Mouse (Mus musculus): ENCODE measurements around the gene Tceal7. TPM values are rescaled to one million over a fixed set of nuclear protein-coding genes. Genes with fewer than 3 reads are reported as not detected.
"Not testable (repeated sequence)": the region's sequence is repeated elsewhere in the genome, so short reads cannot be mapped to it uniquely, and the experiment has no call there.

The Tceal7 gene
- polyA plus RNA-seq, 1 experiment from 2014 or later = 0.82 TPM

GRCm38 (mm10) chrX:136268173-136268572 lies 53.6 kb downstream of the Tceal7 start:
- no peaks in the 10 kb centered on the region for H3K27me3 ChIP-seq (ENCODE audit: control insufficient read depth, insufficient read depth, low read length)
- H3K9me3 ChIP-seq (ENCODE audit: control insufficient read depth, low read length) = no peaks in the 10 kb centered on the region
- no peaks in the 10 kb centered on the region for H3K36me3 ChIP-seq (ENCODE audit: control insufficient read depth, insufficient read depth, low read length)
- H3K4me2 ChIP-seq (replicated peaks; ENCODE audit: low read depth, low read length) = no peak overlapping the region
- H3K27ac ChIP-seq (ENCODE audit: low read depth, low read length) = no peak overlapping the region
- WGBS = 80% methylated on average over 4 of the region's 4 CpGs
- no peak overlapping the region for H3K9ac ChIP-seq (ENCODE audit: low read depth, low read length)
- no peaks in the 10 kb centered on the region for H3K4me1 ChIP-seq (replicated peaks; ENCODE audit: control insufficient read depth, insufficient read depth, low read length)
- H3K4me3 ChIP-seq (ENCODE audit: low read depth, low read length) = no peak overlapping the region
- DNase-seq (ENCODE audit: low spot score) (no peak), ATAC-seq (ENCODE audit: low FRiP score) (no peak)

- not testable (repeated sequence) for H3K9me3 ChIP-seq (ENCODE audit: control insufficient read depth, low read length); DNase-seq (ENCODE audit: low spot score); H3K4me1 ChIP-seq (replicated peaks; ENCODE audit: control insufficient read depth, insufficient read depth, low read length); H3K36me3 ChIP-seq (ENCODE audit: control insufficient read depth, insufficient read depth, low read length); H3K27me3 ChIP-seq (ENCODE audit: control insufficient read depth, insufficient read depth, low read length)
- Histone ChIP-seq H3K9ac (ENCODE audit: low read depth, low read length) (0 out of 2 replicates have a peak within 1 kb of the TSS, but pooled peaks have one; percentile 47), H3K4me2 (replicated peaks; ENCODE audit: low read depth, low read length) (peak within 1 kb of the TSS; percentile 39), H3K27ac (ENCODE audit: low read depth, low read length) (peak within 1 kb of the TSS; percentile 24; the same call in 1 of the 2 replicates), H3K4me3 (ENCODE audit: low read depth, low read length) (peak within 1 kb of the TSS; percentile 41)
- 68% methylated on average over 4 of the region's 30 CpGs for WGBS
- peak; percentile 99 for ATAC-seq (ENCODE audit: low FRiP score)
These were observed 55.3 kb downstream of the Tceal7 start, which contains the start of gene Bex3 for GRCm38 (mm10) chrX:136269743-136270392. TSS of gene Bex3 (plus strand) at chrX:136270253.

- not testable (repeated sequence) for H3K27me3 ChIP-seq (ENCODE audit: control insufficient read depth, insufficient read depth, low read length); H3K36me3 ChIP-seq (ENCODE audit: control insufficient read depth, insufficient read depth, low read length); H3K4me1 ChIP-seq (replicated peaks; ENCODE audit: control insufficient read depth, insufficient read depth, low read length); H3K9me3 ChIP-seq (ENCODE audit: control insufficient read depth, low read length)
- Histone ChIP-seq H3K27ac (ENCODE audit: low read depth, low read length) (peak overlapping the region; percentile 24; the same call in 1 of the 2 replicates), H3K4me3 (ENCODE audit: low read depth, low read length) (peak overlapping the region; percentile 41), H3K9ac (ENCODE audit: low read depth, low read length) (0 out of 2 replicates have a peak overlapping the region, but pooled peaks have one; percentile 47), H3K4me2 (replicated peaks; ENCODE audit: low read depth, low read length) (peak overlapping the region; percentile 39)
- ATAC-seq (ENCODE audit: low FRiP score) = peak; percentile 82
- 12% methylated on average over 2 of the region's 60 CpGs for WGBS
- DNase-seq (ENCODE audit: low spot score) = peak; percentile 37
These were observed 56.0 kb downstream of the Tceal7 start for GRCm38 (mm10) chrX:136270393-136271111.

- 21% methylated on average over 3 of the region's 3 CpGs for WGBS
- H3K27me3 ChIP-seq (ENCODE audit: control insufficient read depth, insufficient read depth, low read length) = no peaks in the 10 kb centered on the region
- no peak overlapping the region for H3K9ac ChIP-seq (ENCODE audit: low read depth, low read length)
- no peak for ATAC-seq (ENCODE audit: low FRiP score)
- no peak for DNase-seq (ENCODE audit: low spot score)
- no peak overlapping the region for H3K4me3 ChIP-seq (ENCODE audit: low read depth, low read length)
- no peak overlapping the region for H3K4me2 ChIP-seq (replicated peaks; ENCODE audit: low read depth, low read length)
- H3K36me3 ChIP-seq (ENCODE audit: control insufficient read depth, insufficient read depth, low read length) = no peaks in the 10 kb centered on the region
- H3K27ac ChIP-seq (ENCODE audit: low read depth, low read length) = no peak overlapping the region
- no peaks in the 10 kb centered on the region for H3K4me1 ChIP-seq (replicated peaks; ENCODE audit: control insufficient read depth, insufficient read depth, low read length)
- H3K9me3 ChIP-seq (ENCODE audit: control insufficient read depth, low read length) = no peaks in the 10 kb centered on the region
These were observed 60.0 kb downstream of the Tceal7 start for GRCm38 (mm10) chrX:136274542-136274941.

- no peaks in the 10 kb centered on the region for H3K4me1 ChIP-seq (replicated peaks; ENCODE audit: control insufficient read depth, insufficient read depth, low read length)
- H3K9ac ChIP-seq (ENCODE audit: low read depth, low read length) = no peak overlapping the region
- no peaks in the 10 kb centered on the region for H3K36me3 ChIP-seq (ENCODE audit: control insufficient read depth, insufficient read depth, low read length)
- no peak for DNase-seq (ENCODE audit: low spot score)
- ATAC-seq (ENCODE audit: low FRiP score) = no peak
- no peaks in the 10 kb centered on the region for H3K9me3 ChIP-seq (ENCODE audit: control insufficient read depth, low read length)
- no peak overlapping the region for H3K27ac ChIP-seq (ENCODE audit: low read depth, low read length)
- no peaks in the 10 kb centered on the region for H3K27me3 ChIP-seq (ENCODE audit: control insufficient read depth, insufficient read depth, low read length)
- 33% methylated on average over 3 of the region's 3 CpGs for WGBS
- no peak overlapping the region for H3K4me2 ChIP-seq (replicated peaks; ENCODE audit: low read depth, low read length)
- H3K4me3 ChIP-seq (ENCODE audit: low read depth, low read length) = no peak overlapping the region
These were observed 60.8 kb downstream of the Tceal7 start for GRCm38 (mm10) chrX:136275386-136275785.

Other genes starting within 250 kb of the Tceal7 start
- gene Arxes2, start 221.0 kb upstream of the Tceal7 start, polyA plus RNA-seq (2014; fragmentation: Nextera tagmentation; extraction: Ambion mirVana) = 125 and 140 TPM in 2 replicates
- gene Arxes1, start 181.4 kb upstream of the Tceal7 start, polyA plus RNA-seq (2014; fragmentation: Nextera tagmentation; extraction: Ambion mirVana) = 44.0 and 53.1 TPM in 2 replicates
- gene Bex2, start 146.5 kb upstream of the Tceal7 start, polyA plus RNA-seq (2014; fragmentation: Nextera tagmentation; extraction: Ambion mirVana) = 305 and 309 TPM in 2 replicates
- not detected in 2 replicates for gene Nxf3, start 129.5 kb upstream of the Tceal7 start, polyA plus RNA-seq (2014; fragmentation: Nextera tagmentation; extraction: Ambion mirVana)
- gene Bex4, start 75.8 kb upstream of the Tceal7 start, polyA plus RNA-seq (2014; fragmentation: Nextera tagmentation; extraction: Ambion mirVana) = 85.4 and 86.3 TPM in 2 replicates
- 227 and 238 TPM in 2 replicates for gene Tceal8, start 42.4 kb upstream of the Tceal7 start, polyA plus RNA-seq (2014; fragmentation: Nextera tagmentation; extraction: Ambion mirVana)
- 2.6 TPM in 2 replicates for gene Tceal5, start 10.9 kb upstream of the Tceal7 start, polyA plus RNA-seq (2014; fragmentation: Nextera tagmentation; extraction: Ambion mirVana)
- gene Bex1, start 734 bp downstream of the Tceal7 start, polyA plus RNA-seq (2014; fragmentation: Nextera tagmentation; extraction: Ambion mirVana) = 99.1 and 107 TPM in 2 replicates
- gene Tceal9, start 30.3 kb downstream of the Tceal7 start, polyA plus RNA-seq (2014; fragmentation: Nextera tagmentation; extraction: Ambion mirVana) = 460 and 466 TPM in 2 replicates
- 733 and 747 TPM in 2 replicates for gene Bex3, start 55.5 kb downstream of the Tceal7 start, polyA plus RNA-seq (2014; fragmentation: Nextera tagmentation; extraction: Ambion mirVana)

Measured in hindbrain, embryonic 11.5 days (tissue).